Mouse (Mus musculus) ovary, postnatal 10 days (tissue): Measurements from ENCODE around the gene 4933427D14Rik.

Experiments used
- DNase-seq: peaks from one replicate; pipeline ENCODE4 v3.0.0; 2022; ENCODE audit warnings: low spot score

4933427D14Rik gene

GRCm38 (mm10) chr11:72207204-72207833 lies at the start of gene 4933427D14Rik, which contains the start of gene Txndc17:
Gene 4933427D14Rik (minus strand): TSS chr11:72207459.
Gene Txndc17 (plus strand): TSS chr11:72207547.
- DNase-seq: peak; percentile 78

GRCm38 (mm10) chr11:72256441-72256840 lies 49.2 kb upstream of the 4933427D14Rik start:
- DNase-seq: no peak

- no peak for DNase-seq
Observed at GRCm38 (mm10) chr11:72255629-72256028, 48.4 kb upstream of the 4933427D14Rik start.

GRCm38 (mm10) chr11:72245196-72245753 lies 38.0 kb upstream of the 4933427D14Rik start:
- DNase-seq: no peak

- DNase-seq: no peak
Observed at GRCm38 (mm10) chr11:72240062-72240860, 33.0 kb upstream of the 4933427D14Rik start.

- DNase-seq: no peak
Observed at GRCm38 (mm10) chr11:72234013-72234412, 26.8 kb upstream of the 4933427D14Rik start.

- no peak for DNase-seq
Observed at GRCm38 (mm10) chr11:72232991-72233390, 25.7 kb upstream of the 4933427D14Rik start.

GRCm38 (mm10) chr11:72232068-72232467 lies 24.8 kb upstream of the 4933427D14Rik start:
- DNase-seq: no peak

- no peak for DNase-seq
Observed at GRCm38 (mm10) chr11:72228513-72228912, 21.3 kb upstream of the 4933427D14Rik start.

- DNase-seq: no peak
Observed at GRCm38 (mm10) chr11:72226901-72227300, 19.6 kb upstream of the 4933427D14Rik start.

GRCm38 (mm10) chr11:72226020-72226791 lies 18.9 kb upstream of the 4933427D14Rik start:
- DNase-seq: no peak

GRCm38 (mm10) chr11:72224865-72225264 lies 17.6 kb upstream of the 4933427D14Rik start:
- peak; percentile 42 for DNase-seq

GRCm38 (mm10) chr11:72223414-72223813 lies 16.2 kb upstream of the 4933427D14Rik start:
- no peak for DNase-seq

- DNase-seq: no peak
Observed at GRCm38 (mm10) chr11:72221278-72221677, 14.0 kb upstream of the 4933427D14Rik start.

GRCm38 (mm10) chr11:72217116-72217515 lies 9.9 kb upstream of the 4933427D14Rik start:
- no peak for DNase-seq

GRCm38 (mm10) chr11:72215410-72215797 lies 8.1 kb upstream of the 4933427D14Rik start, which contains the start of gene Med31:
Gene Med31 (minus strand): TSS chr11:72215592.
- peak; percentile 39 for DNase-seq

GRCm38 (mm10) chr11:72214591-72215409 lies 7.5 kb upstream of the 4933427D14Rik start:
- peak; percentile 78 for DNase-seq

GRCm38 (mm10) chr11:72207834-72208377 lies 647 bp upstream of the 4933427D14Rik start:
- DNase-seq: no peak

GRCm38 (mm10) chr11:72206341-72207203 lies 687 bp downstream of the 4933427D14Rik start, which contains the start of gene Gm43951:
Gene Gm43951 (minus strand): TSS chr11:72206840.
- DNase-seq: no peak

- DNase-seq: no peak
Observed at GRCm38 (mm10) chr11:72205256-72205655, 2.0 kb downstream of the 4933427D14Rik start.
